Mouse (Mus musculus) layer of hippocampus, postnatal 10 days (tissue): Measurements from ENCODE around the gene Srrm4. TPM values are rescaled to one million over a fixed set of nuclear protein-coding genes. Genes with fewer than 3 reads are reported as not detected.

ENCODE experiments used
- DNase-seq, 2 experiments: peaks; one replicate each; pipeline ENCODE4 v3.0.0; 2021; ENCODE audit warnings: low spot score in 2 of 2
- total RNA-seq, 2 experiments: library from RNA; stranded (reverse); gene quantifications; 2 replicates each; pipeline ENCODE4 v1.2.3; 2021

Gene Srrm4
- total RNA-seq, 2 experiments from 2014 or later, result 38.3 to 38.8 TPM

- no peak for DNase-seq
Observed at GRCm38 (mm10) chr5:116492726-116493125, 98.9 kb downstream of the Srrm4 start.

DNA sequence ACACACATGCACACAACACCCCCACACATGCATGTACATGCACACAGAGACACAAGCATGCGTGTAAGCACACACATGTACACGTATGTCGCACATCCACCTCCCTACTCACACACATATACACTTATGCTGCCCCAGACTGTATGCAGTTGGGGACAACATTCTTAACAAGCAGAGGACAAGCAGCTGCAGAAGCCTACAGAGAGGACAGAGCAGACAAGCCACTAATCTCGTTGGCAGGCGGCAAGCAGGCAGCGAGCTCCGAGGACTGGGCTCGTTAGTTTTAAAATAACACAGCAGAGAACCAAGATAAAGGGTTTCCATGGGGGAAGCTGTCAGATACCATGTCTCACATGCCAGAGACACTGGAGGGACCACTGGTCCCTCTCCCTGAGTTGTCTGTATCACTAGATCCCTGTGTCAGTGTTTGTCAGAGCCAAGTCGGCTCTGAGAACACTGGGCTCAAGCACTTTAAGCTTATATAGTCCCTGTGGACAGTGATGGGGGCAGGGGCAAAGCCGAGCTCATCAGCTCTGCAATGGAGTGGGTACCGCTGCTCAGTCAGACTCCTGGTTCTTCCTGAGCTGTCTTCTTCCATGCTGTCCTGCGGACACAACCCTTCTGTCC, 99.7 kb downstream of the Srrm4 start:
- DNase-seq, result no peak

- peak in 1 of 2 experiments; percentile 28 for DNase-seq
Observed at GRCm38 (mm10) chr5:116490826-116491225, 100.8 kb downstream of the Srrm4 start.

DNA sequence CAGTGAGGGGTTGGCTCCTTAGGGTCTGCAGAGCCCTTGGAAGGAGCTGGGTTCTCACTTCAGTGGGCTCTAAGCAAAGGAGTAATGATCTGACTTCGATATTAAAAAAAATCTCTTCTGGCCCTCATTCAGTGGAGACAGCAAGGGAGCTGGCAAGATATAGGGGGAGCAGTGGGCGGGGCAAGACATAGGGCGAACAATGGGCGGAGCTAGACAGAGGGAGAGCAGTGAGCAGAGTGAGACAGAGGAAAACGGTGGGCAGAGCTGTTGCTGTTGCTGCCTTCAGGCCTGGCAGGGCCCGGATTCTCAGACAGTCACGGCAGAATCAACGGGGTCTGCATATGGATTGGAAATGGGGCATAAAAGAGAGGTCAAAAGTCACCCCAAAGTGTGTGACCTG, 102.0 kb downstream of the Srrm4 start:
- DNase-seq, result no peak

- no peak for DNase-seq
Observed at GRCm38 (mm10) chr5:116486135-116486534, 105.5 kb downstream of the Srrm4 start.

GRCm38 (mm10) chr5:116485069-116485468, 106.5 kb downstream of the Srrm4 start:
- no peak for DNase-seq

DNA sequence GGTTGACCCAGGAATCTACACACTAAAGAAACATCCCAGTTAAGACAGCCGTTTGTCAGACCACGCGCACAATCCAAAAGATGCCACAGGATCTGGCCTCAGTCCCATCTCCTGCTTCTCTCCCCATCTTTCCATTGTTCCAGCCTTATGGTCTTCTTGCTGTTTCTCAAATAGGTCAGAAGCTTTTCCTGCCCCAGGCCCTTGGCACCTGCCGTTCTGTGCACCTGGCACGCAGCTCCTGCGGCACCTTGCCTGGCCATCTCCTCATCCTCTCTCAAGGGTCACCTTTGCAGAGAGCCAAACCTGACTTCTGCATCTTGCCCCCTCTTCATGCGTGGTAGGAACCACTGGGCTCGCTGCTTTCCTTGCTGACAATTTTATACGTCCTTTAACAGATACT, 107.4 kb downstream of the Srrm4 start:
- no peak for DNase-seq

DNA sequence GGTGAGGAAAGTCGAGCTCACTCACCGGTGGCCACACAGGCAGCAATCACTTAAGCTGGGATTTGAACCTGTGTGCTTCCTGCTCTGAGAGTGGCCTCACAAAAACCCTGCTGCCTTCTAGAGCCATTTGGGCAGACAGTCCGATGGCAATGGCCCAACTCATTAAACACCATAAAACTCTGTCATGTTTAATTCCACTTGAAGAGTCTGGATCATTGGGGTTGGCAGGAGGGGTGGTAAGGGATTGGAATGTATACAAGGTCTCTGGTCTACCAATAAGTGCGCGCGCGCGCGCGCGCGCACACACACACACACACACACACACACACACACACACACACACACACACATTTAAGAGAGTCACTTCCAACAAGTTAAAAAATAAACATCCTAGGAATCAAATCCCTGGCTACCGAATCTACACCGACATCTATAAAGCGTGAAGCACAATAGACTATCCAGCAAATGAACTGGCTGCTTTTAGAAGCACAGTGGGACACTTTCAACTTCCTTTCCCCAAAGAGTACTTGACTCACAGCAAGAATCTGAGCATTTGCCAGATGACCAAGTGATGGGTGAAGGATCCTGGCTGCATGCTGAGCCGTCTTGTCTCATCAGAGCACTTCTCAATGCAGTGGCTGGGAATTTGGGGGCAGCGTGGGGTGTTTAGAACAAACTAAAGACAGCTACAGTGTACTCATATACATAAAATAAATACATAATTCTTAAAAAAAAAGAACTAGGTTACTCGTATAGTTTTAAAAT, 112.8 kb downstream of the Srrm4 start:
- DNase-seq, result no peak

- DNase-seq, result peak; percentile 55 to 69
Observed at GRCm38 (mm10) chr5:116476006-116476405, 115.6 kb downstream of the Srrm4 start.

GRCm38 (mm10) chr5:116461354-116462042, 130.1 kb downstream of the Srrm4 start:
- DNase-seq, result no peak

GRCm38 (mm10) chr5:116459970-116460369, 131.6 kb downstream of the Srrm4 start:
- no peak for DNase-seq

- DNase-seq, result no peak
Observed at GRCm38 (mm10) chr5:116457791-116458190, 133.8 kb downstream of the Srrm4 start.

DNA sequence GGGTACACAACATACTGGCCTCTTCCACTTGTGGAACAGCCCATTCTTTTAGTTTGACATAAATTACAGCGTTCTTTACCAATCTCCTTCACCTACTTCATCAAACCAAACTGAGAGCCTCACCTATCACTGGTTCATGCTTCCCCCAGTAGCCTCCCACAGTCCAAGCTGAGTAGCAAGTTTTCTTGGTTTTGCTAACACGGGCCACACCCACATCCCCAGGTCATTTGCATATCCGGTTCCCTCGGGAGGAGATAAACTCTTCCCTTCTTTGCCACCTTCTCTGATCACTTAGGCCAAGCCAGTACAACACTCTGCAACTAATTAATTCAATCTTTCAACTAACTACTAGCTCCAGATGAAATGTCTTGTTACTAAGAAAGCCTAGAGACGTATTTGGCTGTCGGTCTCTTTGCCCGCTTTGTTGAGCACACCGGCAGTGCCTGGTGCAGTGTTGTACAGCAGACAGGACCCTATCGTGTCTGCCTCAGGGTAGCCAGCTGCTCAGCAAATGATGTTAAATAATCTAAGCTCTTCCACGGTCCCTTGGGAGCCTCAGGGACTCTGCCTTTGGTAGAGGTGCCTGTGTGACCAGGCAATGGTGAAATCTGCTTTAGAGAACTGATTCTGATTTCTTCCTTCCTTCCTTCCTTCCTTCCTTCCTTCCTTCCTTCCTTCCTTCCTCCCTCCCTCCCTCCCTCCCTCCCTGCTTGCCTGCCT, 134.7 kb downstream of the Srrm4 start:
- no peak for DNase-seq

GRCm38 (mm10) chr5:116453401-116453851, 138.2 kb downstream of the Srrm4 start:
- DNase-seq, result peak; percentile 50 to 68

GRCm38 (mm10) chr5:116450901-116451300, 140.7 kb downstream of the Srrm4 start:
- no peak for DNase-seq

GRCm38 (mm10) chr5:116449522-116450225, 141.9 kb downstream of the Srrm4 start:
- DNase-seq, result no peak

- peak; percentile 38 to 43 for DNase-seq
Observed at GRCm38 (mm10) chr5:116448409-116449191, 143.0 kb downstream of the Srrm4 start.

DNA sequence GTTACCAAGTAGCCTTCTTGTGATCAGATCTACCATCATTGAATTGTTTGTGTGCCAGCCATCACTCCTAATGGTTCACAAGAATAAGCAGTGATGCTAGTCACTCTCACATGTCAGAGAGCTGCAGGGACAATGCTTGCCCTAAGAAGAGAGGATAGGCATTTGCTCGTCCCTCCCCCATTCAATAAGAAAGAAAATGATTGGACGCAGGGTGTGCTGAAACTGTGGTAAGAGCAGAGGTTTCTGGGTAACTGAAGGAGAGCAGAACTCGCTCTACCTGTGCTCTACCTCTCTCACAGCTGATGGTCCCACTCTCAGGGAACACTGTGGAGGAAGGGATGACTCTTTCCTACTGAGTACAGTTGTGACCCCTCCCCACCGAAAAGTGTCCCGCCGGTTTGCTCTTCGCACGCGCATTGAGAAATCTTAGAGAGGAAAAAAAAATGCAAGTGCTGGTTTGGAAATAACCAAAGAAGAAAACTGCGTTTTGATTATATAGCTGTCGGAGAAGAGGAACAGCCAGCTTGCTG, 143.7 kb downstream of the Srrm4 start:
- no peak for DNase-seq

DNA sequence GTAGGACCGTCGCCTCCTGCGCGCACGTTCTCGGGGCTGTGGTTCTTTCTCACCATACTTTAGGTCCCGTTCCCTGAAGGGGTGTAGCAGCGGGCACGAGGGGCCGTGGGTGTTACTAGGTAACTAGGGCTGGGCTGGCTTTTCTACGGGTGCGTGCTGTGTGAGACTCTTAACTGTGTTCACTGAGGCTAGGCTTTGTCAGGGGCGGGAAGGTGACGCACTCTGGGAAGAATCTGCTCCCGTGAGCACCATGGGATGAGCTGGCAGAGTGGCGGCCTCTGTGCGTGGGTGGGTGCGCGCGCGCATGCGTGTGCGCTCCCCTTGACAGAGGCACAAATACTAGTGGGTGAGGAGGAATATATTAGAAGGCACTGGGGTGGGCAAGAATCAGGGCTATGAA, 145.1 kb downstream of the Srrm4 start:
- no peak for DNase-seq
